Mouse (Mus musculus) neural tube, embryonic 11.5 days (tissue): Measurements from ENCODE around the gene Fst. TPM values are rescaled to one million over a fixed set of nuclear protein-coding genes. Genes with fewer than 3 reads are reported as not detected.

Experiments used
- ATAC-seq: fragments of 200-750 bp; cut with Nextera tagmentation; 2 replicates; pipeline ENCODE4 v1.8.0; 2017; ENCODE audit warnings: moderate number of reproducible peaks, mild to moderate bottlenecking, moderate TSS enrichment, moderate library complexity; ENCODE audit not compliant: insufficient read depth, low FRiP score, low TSS enrichment
- DNase-seq: peaks from one replicate; pipeline ENCODE4 v3.0.0-alpha.2; 2015; ENCODE audit warnings: low spot score
- H3K27ac ChIP-seq: fragments of 300-500 bp; sonication (generic); 2 replicates; pipeline ENCODE4 v1.5.1; 2014; ENCODE audit warnings: low read depth, mild to moderate bottlenecking, low read length
- H3K27me3 ChIP-seq: fragments of 300-500 bp; sonication (generic); 2 replicates; pipeline ENCODE4 v1.6.1; 2014; ENCODE audit warnings: mild to moderate bottlenecking, low read length, mixed read lengths; ENCODE audit not compliant: control insufficient read depth, insufficient read depth
- H3K36me3 ChIP-seq: fragments of 300-500 bp; sonication (generic); 2 replicates; pipeline ENCODE4 v1.6.1; 2014; ENCODE audit warnings: mild to moderate bottlenecking, low read length, moderate library complexity, mixed read lengths; ENCODE audit not compliant: control insufficient read depth, insufficient read depth
- H3K4me1 ChIP-seq: fragments of 300-500 bp; sonication (generic); 2 replicates; pipeline ENCODE4 v1.6.1; 2014; ENCODE audit warnings: low read length, mixed read lengths; ENCODE audit not compliant: control insufficient read depth, insufficient read depth
- H3K4me2 ChIP-seq: fragments of 300-500 bp; sonication (generic); 2 replicates; pipeline ENCODE4 v1.6.1; 2014; ENCODE audit warnings: low read depth, mild to moderate bottlenecking, moderate library complexity
- H3K4me3 ChIP-seq: fragments of 300-500 bp; sonication (generic); 2 replicates; pipeline ENCODE4 v1.5.1; 2014; ENCODE audit warnings: low read depth, low read length
- H3K9ac ChIP-seq: fragments of 300-500 bp; sonication (generic); 2 replicates; pipeline ENCODE4 v1.6.1; 2014; ENCODE audit warnings: mild to moderate bottlenecking, low read length
- H3K9me3 ChIP-seq: fragments of 300-500 bp; sonication (generic); 2 replicates; pipeline ENCODE4 v1.6.1; 2016; ENCODE audit warnings: low read length; ENCODE audit not compliant: control insufficient read depth
- WGBS: fragments of 180-500 bp; shearing (Covaris S2); extraction: QIAGEN DNeasy Blood & Tissue Kit; methylation state at CpG from one replicate; pipeline ENCODE4 v1.1.7; 2014; 5-methylcytosine and 5-hydroxymethylcytosine counted together
- polyA plus RNA-seq: library from polyadenylated mRNA; unstranded; fragments of >200 nt; fragmentation: Nextera tagmentation; extraction: Ambion mirVana; gene quantifications from 2 replicates; pipeline ENCODE4 v1.2.1, GENCODE M21; 2014

Gene Fst
- 14.2 and 16.9 TPM in 2 replicates for polyA plus RNA-seq

- WGBS = 0% methylated on average over 64 of the region's 77 CpGs
- Histone ChIP-seq H3K9me3 (no peaks in the 10 kb centered on the region), H3K4me1 (no peaks in the 10 kb centered on the region; the same call in 1 of the 2 replicates), H3K4me2 (peak within 1 kb of the TSS; percentile 95), H3K9ac (peak within 1 kb of the TSS; percentile 61), H3K4me3 (peak within 1 kb of the TSS; percentile 53), H3K27me3 (peaks cover 14% of the 10 kb centered on the region), H3K27ac (peak within 1 kb of the TSS; percentile 65; the same call in 1 of the 2 replicates), H3K36me3 (no peaks in the 10 kb centered on the region)
- ATAC-seq = peak; percentile 62
- DNase-seq = peak; percentile 73
Measured at GRCm38 (mm10) chr13:114458886-114459700, at the start of gene Fst. Fst (minus strand) TSS chr13:114458951.

DNA sequence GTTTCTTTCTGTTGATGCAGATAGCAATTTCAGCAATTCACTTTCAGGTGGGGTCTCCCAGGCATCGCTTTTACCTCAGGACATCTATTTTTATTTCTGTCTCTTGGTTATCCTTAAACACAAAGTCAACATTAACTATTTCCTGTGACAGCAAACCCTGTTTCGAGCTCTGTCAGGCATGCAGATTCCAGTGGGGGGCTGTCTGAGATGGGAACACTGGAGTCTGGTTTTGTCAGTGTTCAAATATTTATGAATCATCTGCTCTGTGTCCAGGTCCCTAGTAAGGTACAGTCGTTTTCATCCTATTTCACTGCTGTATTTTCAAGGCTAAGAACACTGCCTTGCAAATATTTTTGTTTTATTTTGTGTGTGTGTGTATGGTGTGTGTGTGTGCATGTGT lies 35.1 kb upstream of the Fst start:
- DNase-seq (no peak), ATAC-seq (no peak)
- 64% methylated on average over 3 of the region's 3 CpGs for WGBS
- H3K27me3 ChIP-seq = no peaks in the 10 kb centered on the region
- no peaks in the 10 kb centered on the region for H3K9me3 ChIP-seq
- H3K27ac ChIP-seq = no peak overlapping the region
- H3K36me3 ChIP-seq = no peaks in the 10 kb centered on the region
- no peak overlapping the region for H3K4me2 ChIP-seq
- H3K9ac ChIP-seq = no peak overlapping the region
- H3K4me1 ChIP-seq = no peaks in the 10 kb centered on the region
- no peak overlapping the region for H3K4me3 ChIP-seq

DNA sequence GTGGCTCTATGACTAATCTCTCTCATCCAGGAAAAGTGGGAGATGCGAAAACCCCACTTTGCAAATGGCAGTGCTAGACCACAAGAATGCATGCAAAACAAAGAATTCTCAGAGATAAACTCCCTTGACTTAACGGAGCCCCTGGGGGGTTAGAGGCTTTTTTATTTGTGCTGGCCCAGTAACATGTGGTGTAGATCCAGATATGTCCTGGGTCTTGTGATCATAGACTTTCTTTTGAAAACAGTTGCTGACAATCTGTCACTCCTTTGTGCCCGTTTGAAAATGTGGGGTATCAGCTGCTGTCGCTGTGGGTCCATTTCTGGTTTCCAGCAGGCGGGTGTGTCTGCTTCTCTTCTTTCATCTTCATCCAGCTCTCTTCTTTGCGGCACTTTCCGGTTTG lies 29.4 kb upstream of the Fst start:
- 81% methylated on average over 7 of the region's 7 CpGs for WGBS
- no peak overlapping the region for H3K4me2 ChIP-seq
- H3K4me1 ChIP-seq = no peaks in the 10 kb centered on the region
- H3K27me3 ChIP-seq = no peaks in the 10 kb centered on the region
- DNase-seq = no peak
- no peak overlapping the region for H3K4me3 ChIP-seq
- H3K9ac ChIP-seq = no peak overlapping the region
- H3K9me3 ChIP-seq = no peaks in the 10 kb centered on the region
- no peaks in the 10 kb centered on the region for H3K36me3 ChIP-seq
- ATAC-seq = no peak
- H3K27ac ChIP-seq = no peak overlapping the region

DNA sequence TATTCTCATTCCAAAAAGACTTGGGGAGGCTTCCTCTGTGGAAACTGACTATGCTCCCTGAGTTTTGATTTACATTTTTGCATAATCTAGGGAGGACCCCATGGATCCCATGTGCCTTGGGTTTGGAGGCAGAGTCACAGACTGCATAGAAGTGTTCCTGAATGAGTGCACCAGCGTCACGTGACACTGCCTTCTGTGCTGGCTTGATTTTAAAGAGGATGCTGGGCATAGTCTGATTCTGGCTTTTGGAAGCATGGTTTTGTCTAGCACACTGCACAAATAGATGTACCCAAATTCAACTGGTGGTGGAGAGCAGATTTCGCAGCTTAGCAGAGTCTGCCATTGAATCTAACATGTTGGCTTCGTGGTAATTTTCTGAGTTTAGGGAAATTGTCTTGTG lies 19.6 kb upstream of the Fst start:
- Histone ChIP-seq H3K4me2 (no peak overlapping the region), H3K9ac (no peak overlapping the region), H3K4me3 (no peak overlapping the region), H3K4me1 (no peaks in the 10 kb centered on the region), H3K9me3 (no peaks in the 10 kb centered on the region), H3K36me3 (no peaks in the 10 kb centered on the region), H3K27ac (no peak overlapping the region), H3K27me3 (no peaks in the 10 kb centered on the region)
- ATAC-seq (no peak), DNase-seq (no peak)
- WGBS = 90% methylated on average over 4 of the region's 4 CpGs

DNA sequence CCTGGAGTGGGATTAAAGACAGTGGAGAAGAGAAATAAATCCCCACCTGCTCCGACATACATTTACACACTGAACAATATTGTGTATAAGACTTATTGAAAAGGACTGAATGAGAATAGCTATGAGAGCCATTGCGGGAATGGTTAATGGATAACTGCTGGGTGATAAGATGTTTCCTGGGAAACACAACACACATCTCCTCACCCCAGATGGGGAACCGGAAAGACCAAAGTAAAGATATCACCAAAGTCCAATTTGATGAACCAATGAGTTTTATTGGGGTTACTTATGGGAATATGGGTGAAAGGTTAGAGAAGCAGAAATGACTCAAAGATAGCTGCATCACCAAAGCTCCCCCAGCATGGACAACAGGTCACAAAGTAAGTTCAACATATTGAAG lies 11.2 kb upstream of the Fst start:
- no peaks in the 10 kb centered on the region for H3K36me3 ChIP-seq
- no peak overlapping the region for H3K4me3 ChIP-seq
- ATAC-seq (no peak), DNase-seq (no peak)
- H3K9me3 ChIP-seq = no peaks in the 10 kb centered on the region
- H3K4me2 ChIP-seq = no peak overlapping the region
- H3K27ac ChIP-seq = no peak overlapping the region
- WGBS = 82% methylated on average over 3 of the region's 3 CpGs
- H3K4me1 ChIP-seq = no peaks in the 10 kb centered on the region
- H3K9ac ChIP-seq = no peak overlapping the region
- no peaks in the 10 kb centered on the region for H3K27me3 ChIP-seq

- H3K27ac ChIP-seq = no peak overlapping the region
- H3K4me3 ChIP-seq = no peak overlapping the region
- no peak overlapping the region for H3K4me2 ChIP-seq
- no peaks in the 10 kb centered on the region for H3K9me3 ChIP-seq
- no peak for ATAC-seq
- no peak for DNase-seq
- no peaks in the 10 kb centered on the region for H3K4me1 ChIP-seq
- H3K9ac ChIP-seq = no peak overlapping the region
- 89% methylated on average over 6 of the region's 6 CpGs for WGBS
- no peaks in the 10 kb centered on the region for H3K36me3 ChIP-seq
- H3K27me3 ChIP-seq = no peaks in the 10 kb centered on the region
Measured at GRCm38 (mm10) chr13:114466269-114466919, 7.6 kb upstream of the Fst start.

- DNase-seq (no peak), ATAC-seq (no peak)
- H3K27ac ChIP-seq = no peak overlapping the region
- no peak overlapping the region for H3K9ac ChIP-seq
- H3K4me3 ChIP-seq = no peak overlapping the region
- WGBS = 70% methylated on average over 1 of the region's 1 CpGs
- no peaks in the 10 kb centered on the region for H3K4me1 ChIP-seq
- H3K36me3 ChIP-seq = no peaks in the 10 kb centered on the region
- no peaks in the 10 kb centered on the region for H3K9me3 ChIP-seq
- no peaks in the 10 kb centered on the region for H3K27me3 ChIP-seq
- H3K4me2 ChIP-seq = no peak overlapping the region
Measured at GRCm38 (mm10) chr13:114465387-114465786, 6.6 kb upstream of the Fst start.

DNA sequence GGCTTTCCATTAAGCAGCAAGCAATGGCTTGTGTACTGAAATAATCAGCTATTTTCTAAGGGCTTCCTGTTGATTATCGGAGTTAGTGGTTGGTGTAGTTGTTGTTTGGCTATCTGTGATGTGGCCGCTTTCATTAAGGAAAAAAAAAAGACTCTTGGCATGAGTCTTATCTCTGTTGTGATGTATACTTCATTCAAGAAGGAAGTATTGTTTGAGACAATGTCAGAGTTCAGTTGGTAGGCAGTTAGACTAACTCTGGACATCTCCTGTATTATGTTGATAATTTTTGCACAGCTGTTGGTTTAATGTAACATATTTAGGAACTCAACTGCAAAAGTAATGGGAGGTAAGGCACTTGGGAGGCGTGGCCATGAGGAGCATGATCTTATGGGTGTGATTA lies 6.1 kb upstream of the Fst start:
- ATAC-seq = no peak
- WGBS = 89% methylated on average over 3 of the region's 3 CpGs

More for the DNA sequence above, 6.1 kb upstream of the Fst start:
- no peak overlapping the region for H3K9ac ChIP-seq
- no peak overlapping the region for H3K4me2 ChIP-seq
- H3K4me3 ChIP-seq = no peak overlapping the region
- 0 out of 2 replicates have a peak, but pooled peaks cover 2% of the 10 kb centered on the region for H3K27me3 ChIP-seq
- H3K36me3 ChIP-seq = no peaks in the 10 kb centered on the region
- DNase-seq = no peak
- no peak overlapping the region for H3K27ac ChIP-seq
- no peaks in the 10 kb centered on the region for H3K9me3 ChIP-seq
- no peaks in the 10 kb centered on the region for H3K4me1 ChIP-seq
